Mouse (Mus musculus): ENCODE results near the gene Kif1bp.
"Not testable (repeated sequence)": the region's sequence is repeated elsewhere in the genome, so short reads cannot be mapped to it uniquely, and the experiment has no call there.

Gene Kif1bp

DNA sequence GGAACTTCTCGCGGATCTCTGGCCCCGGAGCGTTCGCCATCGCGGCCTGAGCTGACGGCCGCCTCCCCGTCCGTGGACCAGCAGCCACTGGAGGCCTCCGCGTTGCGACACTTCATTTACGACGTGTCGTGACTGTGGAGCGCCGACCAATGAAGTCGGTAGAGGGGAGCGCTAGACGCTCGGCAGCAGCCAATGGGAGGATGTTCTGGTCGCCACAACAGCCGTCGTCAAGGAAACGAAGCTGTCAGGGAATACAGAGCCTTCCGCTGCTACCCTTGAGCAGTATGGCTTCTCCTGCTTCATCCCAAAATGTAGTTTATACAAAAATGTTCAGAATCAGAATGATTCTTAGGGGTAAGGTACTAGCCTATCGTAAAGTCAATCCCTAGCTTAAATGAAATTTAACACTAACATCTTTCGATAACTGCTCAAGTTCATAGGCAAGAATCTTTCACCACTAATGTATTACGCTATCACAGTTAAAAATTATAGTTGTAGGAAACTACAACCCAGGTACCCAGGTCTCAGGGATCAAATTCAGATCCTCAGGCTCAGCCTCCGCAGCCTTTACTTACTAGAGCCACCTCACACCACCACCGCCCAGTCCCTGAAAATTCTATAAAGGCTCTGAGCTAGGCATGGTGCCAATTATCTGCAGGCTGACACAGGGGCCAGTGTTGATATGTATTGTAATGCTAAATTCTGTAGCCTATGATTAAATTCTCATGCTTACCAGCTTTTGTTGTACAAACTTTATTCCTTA, at the start of gene Kif1bp:
Kif1bp (minus strand) TSS at position 120 of the 763 bp plus-strand sequence.
- DNase-seq (ENCODE audit: low spot score in 2 of 2): peak; percentile 97

DNA sequence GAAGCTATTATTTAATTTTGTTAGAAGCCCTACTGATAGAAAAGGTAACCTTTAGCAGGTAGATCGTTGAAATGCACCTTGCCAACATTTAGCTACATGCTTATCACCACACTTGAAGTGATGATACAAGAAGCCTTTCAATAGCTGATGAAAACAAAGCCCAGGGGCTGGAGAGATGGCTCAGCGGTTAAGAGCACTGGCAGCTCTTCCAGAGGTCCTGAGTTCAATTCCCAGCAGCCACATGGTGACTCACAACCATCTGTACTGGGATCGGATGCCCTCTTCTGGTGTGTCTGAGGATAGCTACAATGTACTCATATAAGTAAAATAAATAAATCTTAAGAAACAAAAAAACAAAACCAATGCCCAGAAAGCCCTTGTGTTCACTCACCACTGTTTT, 25.9 kb upstream of the Kif1bp start:
- no peak for DNase-seq (ENCODE audit: low spot score in 2 of 2)

DNA sequence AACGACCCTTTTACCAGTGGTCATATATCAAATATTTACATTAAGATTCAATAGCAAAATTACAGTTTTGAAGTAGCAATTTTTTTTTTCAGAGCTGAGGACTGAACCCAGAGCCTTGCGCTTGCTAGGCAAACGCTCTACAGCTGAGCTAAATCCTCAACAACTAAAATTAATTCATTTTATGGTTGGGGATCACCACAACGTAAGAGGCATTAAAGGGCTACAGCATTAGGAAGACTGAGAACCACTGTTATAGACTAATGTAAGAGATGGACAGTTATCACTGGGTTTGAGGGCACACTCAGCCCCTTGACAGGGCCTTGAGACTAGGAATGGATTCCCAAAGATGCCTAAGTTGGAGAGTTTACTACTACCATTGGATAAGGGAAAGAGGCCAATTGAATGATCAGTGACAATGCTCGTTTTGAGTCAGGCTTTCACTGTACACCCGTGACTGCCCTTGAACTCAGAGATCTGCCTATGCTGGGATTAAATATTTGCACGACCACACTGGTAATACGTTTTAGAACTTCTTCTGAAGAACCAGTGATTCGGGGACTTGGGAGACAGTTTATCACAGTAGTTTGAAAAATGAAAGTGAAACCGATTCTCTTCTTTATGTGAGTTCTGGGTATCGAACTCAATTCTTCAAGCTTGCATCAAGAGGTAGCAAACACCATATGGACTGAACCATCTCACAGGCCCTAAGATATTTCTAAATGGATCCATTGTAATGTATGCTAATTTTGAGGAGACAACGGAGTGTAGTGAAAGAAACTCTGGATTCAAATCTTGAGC, 25.2 kb upstream of the Kif1bp start:
- DNase-seq (ENCODE audit: low spot score in 2 of 2): no peak

DNA sequence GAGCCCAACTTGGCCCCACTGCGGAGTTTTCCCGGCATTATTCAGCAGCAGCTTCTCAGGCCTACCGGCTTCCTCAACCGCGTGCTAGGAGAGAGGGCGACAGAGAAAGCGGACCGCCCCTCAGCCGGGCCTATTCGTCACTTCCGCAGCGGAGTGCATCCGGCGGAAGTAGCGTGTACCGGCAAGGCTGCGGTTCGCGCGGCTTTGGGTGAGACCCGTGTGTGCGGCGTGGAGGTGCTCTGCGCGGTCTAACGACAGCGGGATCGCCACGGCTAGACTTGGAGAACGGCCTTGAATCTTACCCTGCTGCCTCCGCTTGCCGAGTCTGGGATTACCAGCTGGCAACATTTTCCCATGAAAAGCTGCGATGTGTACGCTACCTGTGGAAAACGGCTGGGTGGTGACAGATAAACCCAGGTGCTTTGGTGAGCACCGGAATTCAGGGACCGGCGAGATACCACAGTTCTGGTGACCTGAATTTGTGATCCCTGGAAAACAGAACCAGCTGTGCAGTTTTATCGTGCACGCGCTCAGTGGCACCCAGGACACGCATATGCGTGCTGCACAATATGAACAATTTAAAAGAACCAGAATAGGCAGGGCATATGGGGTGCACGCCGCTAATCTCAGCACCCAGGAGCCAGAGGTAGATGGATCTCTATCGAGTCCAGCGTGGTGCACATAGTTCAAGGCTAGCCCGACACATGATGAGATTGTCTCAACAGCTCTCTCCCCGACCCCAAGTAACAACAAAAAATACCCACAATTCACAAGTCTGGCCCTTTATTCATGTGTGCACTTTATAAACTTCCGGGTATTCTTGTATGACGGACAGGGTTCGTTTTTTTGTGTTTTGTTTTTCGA, 24.2 kb upstream of the Kif1bp start, which contains the start of gene Ddx21:
Ddx21 (minus strand) TSS at position 105 of the 864 bp plus-strand sequence.
- peak; percentile 81 to 85 for DNase-seq (ENCODE audit: low spot score in 2 of 2)

DNA sequence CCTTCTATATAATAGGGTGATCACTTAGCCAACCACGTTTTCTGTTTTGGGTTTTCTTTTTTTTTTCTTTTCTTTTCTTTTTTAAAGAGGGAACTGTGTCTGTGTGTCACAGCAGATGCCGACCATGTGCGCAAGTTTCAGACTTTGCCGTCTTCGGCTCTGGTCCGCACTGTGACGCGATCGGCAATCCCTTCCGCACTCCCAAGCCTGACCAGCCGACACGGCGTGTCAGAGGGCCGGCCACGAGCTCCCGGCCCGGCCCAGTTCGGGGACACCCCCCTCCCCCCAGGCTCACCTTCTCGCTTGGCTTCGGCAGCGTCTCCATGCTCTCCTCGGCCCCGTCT, 23.5 kb upstream of the Kif1bp start:
- DNase-seq (ENCODE audit: low spot score in 2 of 2): no peak

DNA sequence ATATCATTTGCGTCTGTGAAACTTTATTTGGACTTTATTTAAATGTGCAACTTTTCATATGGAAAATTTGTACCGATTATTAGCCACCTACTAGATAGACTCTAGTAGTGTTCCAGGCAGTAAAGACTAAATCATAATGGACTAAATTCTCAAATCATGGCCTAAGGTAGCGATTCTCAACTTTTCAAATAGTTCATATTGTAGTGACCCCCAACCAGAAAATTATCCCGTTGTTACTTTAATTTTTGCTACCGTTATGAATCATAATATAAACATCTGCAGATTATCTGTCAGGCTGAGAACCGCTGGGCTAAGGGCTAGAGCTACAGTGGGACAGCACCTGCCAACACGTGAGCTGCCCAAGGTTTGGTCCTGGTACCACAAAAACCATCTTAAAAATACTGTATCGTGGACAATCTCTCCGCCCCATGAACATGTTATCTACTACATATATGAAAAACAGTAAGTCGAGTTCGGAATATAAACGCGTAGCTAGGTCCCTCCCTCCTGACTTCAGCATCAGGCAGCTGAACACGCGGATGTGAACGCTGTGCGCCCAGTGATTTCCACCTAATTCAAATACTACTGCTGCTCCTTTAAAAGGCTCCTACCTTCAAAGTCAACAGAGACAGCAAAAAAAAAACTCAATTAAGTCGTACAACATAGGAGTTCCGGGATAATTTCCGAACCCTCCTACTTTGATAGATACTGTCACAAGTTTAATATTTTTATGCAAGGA, 23.0 kb upstream of the Kif1bp start:
- DNase-seq (ENCODE audit: low spot score in 2 of 2): no peak

DNA sequence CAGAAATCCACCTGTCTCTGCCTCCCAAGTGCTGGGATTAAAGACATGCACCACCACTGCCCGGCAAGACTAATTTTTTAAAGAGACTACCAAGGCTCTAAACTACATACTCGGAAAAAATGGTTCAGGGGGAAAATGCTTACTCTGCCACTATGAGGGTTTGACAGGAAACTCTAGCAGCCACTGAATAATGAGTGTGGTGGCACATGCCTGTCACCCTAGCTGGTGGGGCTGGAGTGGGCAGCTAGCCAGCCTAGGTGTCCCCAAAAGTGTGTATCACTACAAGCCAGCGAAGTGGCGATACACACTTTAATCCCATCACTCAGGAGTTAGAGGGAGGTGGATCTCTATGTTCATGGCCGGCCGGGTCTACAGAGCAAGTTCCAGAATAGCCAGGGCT, 21.8 kb upstream of the Kif1bp start:
- DNase-seq (ENCODE audit: low spot score in 2 of 2): no peak

DNA sequence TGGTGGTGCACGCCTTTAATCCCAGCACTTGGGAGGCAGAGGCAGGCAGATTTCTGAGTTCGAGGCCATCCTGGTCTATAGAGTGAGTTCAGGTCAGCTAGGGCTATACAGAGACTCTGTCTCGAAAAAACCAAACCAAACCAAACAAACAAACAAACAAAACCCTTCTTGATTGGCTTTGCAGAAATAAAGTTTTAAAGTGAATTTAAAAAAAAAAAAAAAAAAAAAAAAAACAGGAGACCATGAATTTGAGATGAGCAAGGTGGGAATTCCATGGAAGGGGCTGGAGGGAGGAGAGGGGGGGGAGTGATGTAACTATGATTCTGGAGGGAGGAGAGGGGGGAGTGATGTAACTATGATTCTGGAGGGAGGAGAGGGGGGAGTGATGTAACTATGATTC, 21.1 kb upstream of the Kif1bp start:
- DNase-seq (ENCODE audit: low spot score in 2 of 2): not testable (repeated sequence)

DNA sequence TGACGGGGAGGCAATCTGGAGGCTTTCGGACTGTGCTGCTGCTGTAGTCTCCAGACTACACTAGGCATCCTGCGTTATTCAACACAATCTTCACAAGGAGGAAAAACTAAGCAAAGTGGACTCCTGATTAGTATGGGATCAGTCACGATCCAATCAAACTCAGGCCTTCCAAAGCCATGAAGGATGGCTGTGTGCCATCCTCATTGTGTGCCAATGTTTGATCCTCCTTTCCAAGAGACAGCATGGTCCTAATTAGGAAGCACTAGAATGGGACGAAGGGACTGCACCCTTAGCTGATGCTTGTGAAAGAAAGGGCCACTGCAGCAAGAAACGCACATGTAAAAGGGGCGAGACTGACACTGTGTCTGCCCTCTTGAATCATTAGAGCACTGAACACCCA, 14.2 kb upstream of the Kif1bp start:
- DNase-seq (ENCODE audit: low spot score in 2 of 2): no peak

DNA sequence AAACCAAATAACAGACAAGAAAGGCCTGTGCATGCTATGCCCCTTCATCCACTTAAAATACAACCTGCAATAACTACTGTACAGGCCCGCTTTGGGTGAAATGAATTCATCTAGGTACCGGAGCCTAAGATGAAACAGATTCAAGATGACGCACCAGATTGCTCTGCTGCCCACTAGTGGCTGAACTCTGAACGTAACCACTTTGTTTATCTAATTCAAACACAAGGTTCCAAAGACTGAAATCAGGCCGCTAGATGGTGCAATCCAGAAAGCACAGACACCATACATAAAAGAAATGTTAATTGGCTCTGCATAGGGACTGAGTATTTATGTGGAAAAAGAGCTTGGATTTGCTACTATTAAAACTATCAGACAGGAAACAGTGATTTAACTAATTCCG, 11.9 kb upstream of the Kif1bp start:
- DNase-seq (ENCODE audit: low spot score in 2 of 2): peak; percentile 69 to 84

DNA sequence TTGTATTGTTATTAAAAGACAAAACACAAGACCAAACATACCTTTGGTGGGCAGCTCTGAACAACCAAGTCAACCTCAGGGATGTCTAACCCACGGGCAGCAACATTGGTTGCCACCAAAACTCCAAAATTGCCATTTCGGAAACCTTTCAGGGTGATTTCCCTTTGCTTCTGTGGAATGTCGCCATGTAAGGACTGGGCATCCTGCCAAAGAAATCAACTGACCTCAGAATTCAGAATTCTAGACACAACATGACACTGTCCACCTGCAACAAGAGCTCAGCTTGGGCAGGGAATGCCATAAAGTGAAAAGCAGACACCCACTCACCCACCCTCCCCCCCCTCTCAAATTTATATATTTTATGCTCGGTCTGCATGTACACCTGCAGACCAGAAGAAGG, 10.4 kb upstream of the Kif1bp start:
- DNase-seq (ENCODE audit: low spot score in 2 of 2): no peak

DNA sequence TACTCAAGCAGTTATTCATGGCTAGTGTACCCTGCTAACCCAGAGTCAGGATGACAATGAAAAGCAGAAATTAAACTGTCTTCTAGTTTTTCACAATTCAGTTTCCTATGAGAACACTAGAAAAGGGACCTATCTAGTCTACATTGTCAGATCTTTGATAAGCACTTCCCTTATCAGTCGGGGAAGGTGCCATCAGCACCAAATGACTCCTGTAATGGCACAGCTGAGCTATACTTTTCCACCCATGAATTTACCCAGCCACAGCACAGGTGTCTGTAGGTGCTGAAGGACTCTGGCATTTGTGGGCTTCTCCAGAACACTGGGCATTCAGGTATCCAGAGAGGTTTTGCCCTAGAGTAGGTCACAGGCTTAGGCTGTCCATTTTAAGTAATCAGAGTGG, 5.0 kb upstream of the Kif1bp start:
- no peak for DNase-seq (ENCODE audit: low spot score in 2 of 2)

DNA sequence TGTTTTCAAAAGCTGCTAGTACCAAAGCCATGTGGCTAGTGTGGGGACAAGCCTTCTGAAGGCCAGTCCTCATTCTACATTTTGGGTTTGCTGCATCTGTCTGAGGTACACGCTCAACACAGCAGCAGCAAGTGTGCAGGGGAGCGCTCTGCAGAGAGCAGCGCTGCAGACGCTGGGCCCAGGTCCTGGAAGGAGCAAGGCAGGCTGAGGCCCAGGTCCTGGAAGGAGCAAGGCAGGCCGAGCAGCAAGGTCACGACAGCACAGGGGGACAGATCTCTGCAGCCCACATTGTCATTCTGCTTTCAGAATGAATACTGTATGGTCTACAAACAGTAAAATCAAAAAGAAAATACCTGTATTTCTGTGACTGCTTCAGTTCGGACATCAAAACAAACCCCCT, 4.4 kb upstream of the Kif1bp start:
- no peak for DNase-seq (ENCODE audit: low spot score in 2 of 2)

DNA sequence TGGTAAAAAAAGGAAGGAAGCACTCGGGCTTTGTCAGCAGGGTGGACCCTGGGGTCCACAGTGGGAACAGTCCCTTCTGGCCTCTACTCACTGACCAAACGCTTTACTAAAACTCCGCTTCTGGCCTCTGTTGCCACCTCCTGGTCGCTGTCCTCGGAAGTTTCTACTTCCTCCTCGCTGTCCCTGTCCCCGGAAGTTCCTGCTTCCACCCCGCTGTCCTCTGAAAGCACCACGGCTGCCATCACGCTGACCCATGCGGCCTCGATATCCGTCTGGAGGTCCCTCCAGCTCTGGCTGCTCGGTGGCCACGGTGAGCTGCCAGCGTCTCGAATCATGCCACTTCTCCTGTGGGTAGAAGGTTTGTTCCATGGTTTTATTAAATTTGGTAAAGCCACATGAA, 4.0 kb upstream of the Kif1bp start:
- DNase-seq (ENCODE audit: low spot score in 2 of 2): no peak

DNA sequence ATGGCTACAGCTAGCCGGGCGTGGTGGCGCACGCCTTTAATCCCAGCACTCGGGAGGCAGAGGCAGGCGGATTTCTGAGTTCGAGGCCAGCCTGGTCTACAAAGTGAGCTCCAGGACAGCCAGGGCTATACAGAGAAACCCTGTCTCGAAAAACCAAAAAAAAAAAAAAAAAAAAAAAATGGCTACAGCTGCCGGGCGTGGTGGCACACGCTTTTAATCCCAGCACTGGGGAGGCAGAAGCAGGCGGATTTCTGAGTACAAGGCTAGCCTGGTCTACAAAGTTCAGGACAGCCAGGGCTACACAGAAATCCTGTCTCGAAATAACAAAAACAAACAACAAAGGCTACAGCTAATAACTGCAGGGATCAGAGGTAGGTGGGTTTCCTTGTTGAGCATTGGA, 872 bp upstream of the Kif1bp start:
- DNase-seq (ENCODE audit: low spot score in 2 of 2): not testable (repeated sequence)

DNA sequence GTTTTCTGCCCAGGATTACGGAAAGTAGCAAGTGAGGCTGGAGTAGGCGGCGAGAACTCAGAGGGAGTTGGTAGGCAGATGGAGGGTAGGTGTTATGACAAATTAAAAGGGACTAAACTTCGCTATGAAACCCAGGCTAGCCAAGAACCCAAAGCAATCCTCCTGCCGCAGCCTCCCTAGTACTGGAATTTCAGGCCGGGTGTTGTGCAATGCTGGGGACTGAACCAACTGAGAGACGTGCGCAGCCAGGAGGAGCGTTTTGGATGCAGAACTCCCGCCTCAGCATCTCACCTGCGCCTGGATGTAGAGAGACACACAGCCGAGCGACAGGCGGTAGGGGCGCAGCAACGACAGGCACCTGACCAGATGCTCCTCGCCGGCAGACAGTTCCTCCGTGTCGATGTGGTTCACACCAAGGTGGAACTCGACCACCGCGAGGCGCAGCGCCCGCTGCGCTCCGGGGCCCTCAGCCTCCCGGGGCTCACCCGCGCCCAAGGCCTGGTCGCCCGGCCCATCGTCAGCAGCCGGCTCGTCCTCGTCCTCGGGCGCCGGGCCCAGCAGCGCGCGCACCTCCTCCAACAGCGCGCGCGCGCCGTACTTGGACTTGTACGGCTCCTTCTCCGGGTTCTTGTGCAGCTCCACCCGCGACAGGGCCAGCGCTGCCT, 452 bp downstream of the Kif1bp start:
- DNase-seq (ENCODE audit: low spot score in 2 of 2): no peak

DNA sequence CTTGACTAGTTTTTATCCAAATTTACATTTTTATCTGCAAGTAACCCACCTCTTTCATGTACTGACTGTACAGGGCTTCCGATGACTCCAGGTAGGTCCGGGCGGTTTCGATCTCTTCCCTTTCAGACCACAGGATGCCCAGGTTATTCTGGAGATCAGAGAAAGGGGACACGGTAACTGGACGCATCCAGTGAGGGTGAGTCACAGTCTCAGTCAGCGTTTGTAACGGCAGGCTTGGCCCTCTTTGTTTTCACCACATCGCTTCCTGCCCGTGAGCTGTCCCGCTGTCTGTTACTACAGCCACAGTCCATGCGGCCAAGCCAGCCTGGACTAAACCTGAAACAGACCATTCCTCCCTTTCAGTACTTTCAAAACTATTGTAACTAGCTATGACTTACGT, 3.3 kb downstream of the Kif1bp start:
- no peak for DNase-seq (ENCODE audit: low spot score in 2 of 2)

DNA sequence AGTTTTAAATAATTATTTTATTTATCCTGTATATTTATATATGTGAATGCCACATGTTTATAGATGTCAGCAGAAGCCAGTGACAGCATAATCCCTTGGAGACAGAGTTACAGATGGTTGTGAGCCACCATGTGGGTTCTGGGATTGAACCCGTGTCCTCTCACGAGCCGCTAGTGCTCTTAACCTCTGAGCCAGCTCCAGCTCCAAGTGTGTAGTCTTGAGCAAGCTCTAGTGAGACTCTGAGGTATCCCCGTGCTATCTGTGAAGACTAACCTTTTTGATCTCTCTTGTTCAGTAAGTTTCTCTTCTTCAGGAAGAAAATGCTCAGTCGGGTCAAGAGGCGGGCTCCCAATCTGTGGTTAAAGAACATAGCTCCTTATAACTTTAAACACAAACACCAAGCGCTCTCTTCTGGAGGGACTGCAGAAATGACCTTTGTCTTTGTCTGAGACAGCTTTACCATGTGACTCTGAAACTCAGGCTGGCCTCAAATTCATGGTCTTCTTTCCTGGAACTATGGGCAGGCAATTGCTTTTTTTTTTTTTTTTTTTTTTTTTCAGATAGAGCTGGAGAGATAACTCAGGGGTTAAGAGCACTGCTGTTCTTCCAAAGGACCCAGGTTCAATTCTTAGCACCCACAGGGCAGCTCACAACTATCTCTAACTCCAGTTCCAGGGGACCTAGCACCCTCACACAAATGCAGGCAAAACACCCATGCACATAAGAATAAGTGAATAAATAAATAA, 8.0 kb downstream of the Kif1bp start:
- DNase-seq (ENCODE audit: low spot score in 2 of 2): no peak

DNA sequence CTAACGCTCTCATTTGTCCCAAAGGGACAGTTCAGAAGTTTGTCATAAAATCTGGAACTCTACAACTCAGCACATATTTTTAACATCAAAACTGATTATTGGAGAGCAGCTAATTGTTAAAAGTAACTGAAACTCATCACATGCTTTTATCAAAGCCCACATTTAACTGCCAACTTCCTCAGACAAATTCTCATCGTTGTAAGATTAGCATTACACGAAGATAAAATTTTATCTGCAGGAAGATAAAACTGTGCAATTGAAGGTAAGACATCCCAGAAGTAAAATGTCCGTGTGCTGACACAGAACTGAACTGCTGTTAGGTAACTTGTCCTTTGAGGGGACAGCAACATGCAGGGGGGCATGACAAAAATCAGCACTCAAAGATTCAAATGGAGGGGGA, 9.4 kb downstream of the Kif1bp start:
- no peak for DNase-seq (ENCODE audit: low spot score in 2 of 2)

DNA sequence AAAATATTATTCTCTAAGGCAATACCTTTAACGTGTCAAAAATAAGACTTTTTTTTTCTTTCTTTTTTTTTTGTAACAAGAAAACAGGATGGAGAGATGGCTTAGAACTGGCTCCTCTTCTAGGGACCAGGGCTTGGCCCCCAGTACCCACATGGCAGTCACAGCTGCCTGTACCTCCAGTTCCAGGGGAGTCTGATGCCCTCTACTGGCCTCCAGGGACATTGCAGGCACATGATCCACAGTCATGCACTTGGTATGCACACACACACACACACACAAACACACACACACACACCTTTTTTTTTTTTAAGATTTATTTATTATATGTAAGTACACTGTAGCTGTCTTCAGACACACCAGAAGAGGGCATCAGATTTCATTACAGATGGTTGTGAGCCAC, 20.5 kb downstream of the Kif1bp start:
- no peak for DNase-seq (ENCODE audit: low spot score in 2 of 2)

DNA sequence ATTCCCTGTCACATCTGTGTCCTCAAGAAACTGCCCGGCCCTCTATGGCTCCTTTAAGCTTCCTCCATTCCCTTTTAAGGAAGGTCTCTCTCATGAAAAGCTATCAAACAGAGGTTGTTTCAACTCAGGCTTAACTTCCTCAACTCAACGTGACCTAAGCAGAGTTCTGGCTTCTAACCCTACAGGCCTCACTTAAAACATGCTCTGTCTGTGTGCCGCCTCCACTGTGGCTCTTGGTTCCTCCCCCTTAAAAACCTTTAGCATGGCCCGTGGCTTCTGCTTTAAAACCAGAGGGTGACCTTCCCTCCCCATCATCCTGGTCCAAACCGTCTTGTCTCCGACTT, 21.7 kb downstream of the Kif1bp start:
- no peak for DNase-seq (ENCODE audit: low spot score in 2 of 2)
